Mouse (Mus musculus) midbrain, embryonic 13.5 days (tissue): Measurements from ENCODE around the gene Foxa1. TPM values are rescaled to one million over a fixed set of nuclear protein-coding genes. Genes with fewer than 3 reads are reported as not detected.
A peak's percentile ranks its signal among the peaks of the same experiment; 100 is the strongest.

Experiments
- ATAC-seq: fragments of 200-750 bp; cut with Nextera tagmentation; 2 replicates; pipeline ENCODE4 v1.8.0; 2017; ENCODE audit warnings: mild to moderate bottlenecking, moderate TSS enrichment, moderate library complexity
- H3K27ac ChIP-seq: fragments of 300-500 bp; sonication (generic); 2 replicates; pipeline ENCODE4 v1.5.1; 2015; ENCODE audit warnings: inconsistent platforms, mild to moderate bottlenecking, moderate library complexity
- H3K27me3 ChIP-seq: fragments of 300-500 bp; sonication (generic); 2 replicates; pipeline ENCODE4 v1.6.1; 2015; ENCODE audit warnings: mild to moderate bottlenecking, inconsistent platforms
- H3K36me3 ChIP-seq: fragments of 300-500 bp; sonication (generic); 2 replicates; pipeline ENCODE4 v1.6.1; 2015; ENCODE audit warnings: mild to moderate bottlenecking, inconsistent platforms
- H3K4me1 ChIP-seq: fragments of 300-500 bp; sonication (generic); replicated peaks from 2 replicates; pipeline ENCODE4 v1.6.1; 2015; ENCODE audit warnings: inconsistent platforms
- H3K4me2 ChIP-seq: fragments of 300-500 bp; sonication (generic); replicated peaks from 2 replicates; pipeline ENCODE4 v1.6.1; 2015; ENCODE audit warnings: moderate library complexity, mild to moderate bottlenecking, inconsistent platforms
- H3K4me3 ChIP-seq: fragments of 300-500 bp; sonication (generic); replicated peaks from 2 replicates; pipeline ENCODE4 v1.5.1; 2015; ENCODE audit warnings: mild to moderate bottlenecking, inconsistent platforms
- H3K9ac ChIP-seq: fragments of 300-500 bp; sonication (generic); replicated peaks from 2 replicates; pipeline ENCODE4 v1.6.1; 2015; ENCODE audit warnings: mild to moderate bottlenecking, inconsistent platforms
- H3K9me3 ChIP-seq: fragments of 300-500 bp; sonication (generic); 2 replicates; pipeline ENCODE4 v1.6.1; 2016; ENCODE audit warnings: mild to moderate bottlenecking, inconsistent platforms
- WGBS: fragments of 180-500 bp; shearing (Covaris S2); methylation state at CpG from one replicate; pipeline ENCODE4 v1.1.7; 2015; 5-methylcytosine and 5-hydroxymethylcytosine counted together
- polyA plus RNA-seq: library from polyadenylated mRNA; unstranded; fragments of >200 nt; fragmentation: Nextera tagmentation; extraction: Ambion mirVana; gene quantifications from 2 replicates; pipeline ENCODE4 v1.2.1, GENCODE M21; 2015

Foxa1 gene
- polyA plus RNA-seq, 1 experiment from 2014 or later, result 3.8 TPM

GRCm38 (mm10) chr12:57548352-57548980 lies 1.8 kb upstream of the Foxa1 start:
- 0 out of 2 replicates have a peak overlapping the region, but pooled peaks have one; percentile 3 for H3K4me2 ChIP-seq
- peaks cover 100% of the 10 kb centered on the region for H3K27me3 ChIP-seq
- no peak for ATAC-seq
- WGBS, result under 1% methylated on average over 20 of the region's 20 CpGs
- peak overlapping the region; percentile 6; the same call in 1 of the 2 replicates for H3K4me3 ChIP-seq
- no peak overlapping the region for H3K27ac ChIP-seq
- no peak overlapping the region for H3K9ac ChIP-seq
- no peaks in the 10 kb centered on the region for H3K9me3 ChIP-seq
- peaks cover 21% of the 10 kb centered on the region for H3K4me1 ChIP-seq
- H3K36me3 ChIP-seq, result no peaks in the 10 kb centered on the region

- Histone ChIP-seq H3K4me2 (no peak overlapping the region), H3K27me3 (peaks cover 100% of the 10 kb centered on the region), H3K36me3 (no peaks in the 10 kb centered on the region), H3K27ac (no peak overlapping the region), H3K9me3 (no peaks in the 10 kb centered on the region), H3K4me1 (peaks cover 26% of the 10 kb centered on the region), H3K9ac (no peak overlapping the region), H3K4me3 (peak overlapping the region; percentile 6; the same call in 1 of the 2 replicates)
- no peak for ATAC-seq
- 2% methylated on average over 9 of the region's 9 CpGs for WGBS
Observed at GRCm38 (mm10) chr12:57547890-57548289, 1.2 kb upstream of the Foxa1 start.

GRCm38 (mm10) chr12:57545371-57546241 lies 1.1 kb downstream of the Foxa1 start:
- peak; percentile 71 for ATAC-seq
- peak overlapping the region; percentile 68 for H3K4me2 ChIP-seq
- H3K27ac ChIP-seq, result peak overlapping the region; percentile 74
- under 1% methylated on average over 74 of the region's 106 CpGs for WGBS
- peak overlapping the region; percentile 63 for H3K9ac ChIP-seq
- peaks cover 100% of the 10 kb centered on the region for H3K27me3 ChIP-seq
- H3K9me3 ChIP-seq, result no peaks in the 10 kb centered on the region
- peak overlapping the region; percentile 44 for H3K4me3 ChIP-seq
- no peaks in the 10 kb centered on the region for H3K36me3 ChIP-seq
- H3K4me1 ChIP-seq, result peaks cover 33% of the 10 kb centered on the region

DNA sequence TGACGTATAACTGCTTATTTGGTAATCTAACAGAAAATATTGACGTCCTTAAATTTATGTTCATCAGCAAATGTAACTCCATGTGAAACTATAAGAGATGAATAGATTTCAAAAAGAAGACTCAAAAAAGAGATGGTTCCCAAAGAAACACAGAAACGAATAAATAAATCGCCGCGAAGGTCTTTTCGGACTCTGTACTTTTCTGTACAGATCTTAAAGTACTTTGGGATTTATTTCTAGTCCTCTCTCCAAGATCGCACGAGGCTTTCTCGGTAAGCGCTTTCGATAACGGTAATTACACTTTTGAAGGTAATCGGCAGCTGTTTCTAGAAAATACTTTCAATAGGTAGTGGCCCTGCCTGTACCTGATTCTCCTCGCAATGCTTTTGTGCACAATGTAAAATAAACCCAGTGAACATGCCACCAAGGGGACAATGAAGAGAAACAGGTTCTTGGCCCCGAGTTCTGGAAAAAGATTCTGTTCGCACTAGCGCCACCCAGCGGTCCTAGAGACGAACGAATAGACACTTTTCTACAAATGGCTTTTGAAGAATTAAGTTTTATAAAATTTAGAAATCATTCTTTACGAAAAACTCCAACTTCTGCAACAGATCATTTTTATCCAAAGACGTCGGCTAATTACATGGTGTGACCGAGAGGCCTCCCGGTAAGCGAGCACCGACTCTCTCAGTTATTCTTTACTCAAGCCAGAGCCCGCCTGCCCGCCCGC lies 1.9 kb downstream of the Foxa1 start:
- H3K27ac ChIP-seq, result peak overlapping the region; percentile 74

DNA sequence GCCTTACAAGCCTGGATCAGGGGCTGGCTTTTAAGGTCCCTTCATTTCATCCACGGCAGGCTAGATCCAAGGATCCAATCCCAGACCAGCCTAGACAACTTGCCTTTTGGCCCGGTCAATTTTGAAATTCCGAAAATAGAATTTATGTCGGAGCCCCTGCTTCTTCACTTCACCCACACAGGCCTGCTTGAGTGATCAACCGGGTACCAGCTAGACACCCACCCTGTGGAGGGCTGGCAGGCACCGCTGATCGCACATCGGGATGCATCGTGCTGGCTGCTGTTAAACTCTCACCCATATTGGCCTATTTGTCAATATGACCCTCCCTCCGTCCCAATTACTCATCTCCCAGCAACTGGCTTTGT lies 3.1 kb downstream of the Foxa1 start:
- peak overlapping the region; percentile 44 for H3K4me3 ChIP-seq
- H3K9ac ChIP-seq, result 0 out of 2 replicates have a peak overlapping the region, but pooled peaks have one; percentile 45
- no peaks in the 10 kb centered on the region for H3K9me3 ChIP-seq
- peaks cover 95% of the 10 kb centered on the region for H3K27me3 ChIP-seq
- peak overlapping the region; percentile 43 for H3K4me2 ChIP-seq
- 0 out of 2 replicates have a peak overlapping the region, but pooled peaks have one; percentile 51 for H3K27ac ChIP-seq
- peaks cover 34% of the 10 kb centered on the region for H3K4me1 ChIP-seq
- WGBS, result 2% methylated on average over 10 of the region's 10 CpGs
- ATAC-seq, result no peak
- H3K36me3 ChIP-seq, result no peaks in the 10 kb centered on the region

More for the DNA sequence above, 1.9 kb downstream of the Foxa1 start:
- Histone ChIP-seq H3K9me3 (no peaks in the 10 kb centered on the region), H3K9ac (peak overlapping the region; percentile 28; the same call in 1 of the 2 replicates), H3K4me3 (peak overlapping the region; percentile 44), H3K27me3 (peaks cover 95% of the 10 kb centered on the region), H3K4me2 (peak overlapping the region; percentile 68), H3K4me1 (peaks cover 33% of the 10 kb centered on the region), H3K36me3 (no peaks in the 10 kb centered on the region)
- 1% methylated on average over 31 of the region's 31 CpGs for WGBS
- ATAC-seq, result no peak

GRCm38 (mm10) chr12:57542746-57543626 lies 3.7 kb downstream of the Foxa1 start:
- ATAC-seq, result no peak
- Histone ChIP-seq H3K4me2 (peak overlapping the region; percentile 43), H3K4me3 (peak overlapping the region; percentile 44), H3K36me3 (no peaks in the 10 kb centered on the region), H3K9ac (peak overlapping the region; percentile 45), H3K27me3 (peaks cover 95% of the 10 kb centered on the region), H3K27ac (peak overlapping the region; percentile 60), H3K4me1 (peaks cover 38% of the 10 kb centered on the region), H3K9me3 (no peaks in the 10 kb centered on the region)
- WGBS, result 1% methylated on average over 63 of the region's 63 CpGs

DNA sequence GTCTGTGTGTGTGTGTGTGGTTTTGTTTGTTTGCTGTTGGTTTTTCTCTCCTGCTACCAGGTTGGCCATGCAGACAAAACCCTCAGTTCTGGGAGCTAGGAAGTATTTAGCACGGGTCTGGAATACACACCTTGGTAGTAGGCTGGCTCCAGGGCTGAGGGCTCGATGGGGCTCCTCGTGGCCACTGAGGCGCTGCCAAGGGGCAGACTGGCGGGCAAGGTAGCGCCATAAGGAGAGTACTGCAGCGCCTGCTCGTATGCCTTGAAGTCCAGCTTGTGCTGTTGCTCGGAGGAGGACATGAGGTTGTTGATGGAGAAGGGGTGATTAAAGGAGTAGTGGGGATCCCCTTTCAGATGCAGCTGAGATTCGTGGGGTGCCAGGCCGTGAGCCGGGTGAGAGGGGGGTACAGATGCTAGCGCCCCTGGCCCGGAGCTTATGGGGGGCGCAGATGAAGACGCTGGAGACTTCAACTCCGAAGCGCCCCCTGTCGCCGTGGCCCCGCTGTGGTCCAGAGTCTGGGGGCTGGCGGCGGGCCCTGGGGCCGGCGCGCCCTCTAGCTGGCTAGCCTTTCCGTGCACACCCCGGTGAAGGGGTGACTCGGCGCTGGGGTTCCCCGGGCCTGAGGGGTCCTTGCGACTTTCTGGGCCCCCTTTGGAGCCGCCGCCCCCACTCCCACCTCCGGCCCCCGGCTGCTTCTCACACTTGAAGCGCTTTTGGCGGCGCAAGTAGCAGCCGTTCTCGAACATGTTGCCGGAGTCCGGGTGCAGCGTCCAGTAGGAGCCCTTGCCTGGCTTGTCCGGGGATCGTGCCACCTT lies 4.6 kb downstream of the Foxa1 start:
- Histone ChIP-seq H3K27me3 (peaks cover 90% of the 10 kb centered on the region), H3K36me3 (no peaks in the 10 kb centered on the region), H3K9ac (peak overlapping the region; percentile 45), H3K4me3 (peak overlapping the region; percentile 44), H3K4me2 (peak overlapping the region; percentile 43), H3K4me1 (peaks cover 38% of the 10 kb centered on the region), H3K27ac (peak overlapping the region; percentile 60), H3K9me3 (no peaks in the 10 kb centered on the region)
- ATAC-seq, result no peak
- under 1% methylated on average over 46 of the region's 46 CpGs for WGBS

DNA sequence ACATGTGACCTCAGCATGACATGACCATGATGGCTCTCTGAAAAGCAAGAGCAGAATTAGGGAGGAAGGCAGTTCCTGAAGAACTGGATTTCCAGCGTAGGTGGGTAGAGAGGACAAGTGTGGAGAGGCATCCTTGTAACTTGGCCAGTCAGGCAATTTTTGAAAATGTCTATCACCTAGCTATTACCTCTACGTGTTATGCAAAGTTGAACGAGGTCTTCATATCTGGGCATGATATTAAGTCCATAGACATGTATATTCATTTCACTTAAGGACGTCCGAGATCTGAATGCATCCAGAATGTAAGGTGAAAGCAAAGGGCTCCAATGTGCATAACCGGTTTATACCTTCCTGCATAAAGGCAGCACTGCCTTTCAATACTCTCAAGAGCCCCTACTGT lies 5.6 kb downstream of the Foxa1 start:
- Histone ChIP-seq H3K27ac (0 out of 2 replicates have a peak overlapping the region, but pooled peaks have one; percentile 0), H3K36me3 (no peaks in the 10 kb centered on the region), H3K9ac (no peak overlapping the region), H3K4me1 (peaks cover 32% of the 10 kb centered on the region), H3K9me3 (no peaks in the 10 kb centered on the region), H3K4me3 (peak overlapping the region; percentile 44; the same call in 1 of the 2 replicates), H3K4me2 (peak overlapping the region; percentile 5; the same call in 1 of the 2 replicates), H3K27me3 (peaks cover 90% of the 10 kb centered on the region)
- ATAC-seq, result no peak
- WGBS, result 9% methylated on average over 6 of the region's 6 CpGs

GRCm38 (mm10) chr12:57539551-57539985 lies 7.1 kb downstream of the Foxa1 start:
- Histone ChIP-seq H3K27me3 (peaks cover 90% of the 10 kb centered on the region), H3K4me2 (peak overlapping the region; percentile 61), H3K9me3 (no peaks in the 10 kb centered on the region), H3K4me3 (peak overlapping the region; percentile 37), H3K9ac (peak overlapping the region; percentile 60; the same call in 1 of the 2 replicates), H3K27ac (peak overlapping the region; percentile 76), H3K36me3 (no peaks in the 10 kb centered on the region), H3K4me1 (peaks cover 34% of the 10 kb centered on the region)
- ATAC-seq, result no peak
- WGBS, result under 1% methylated on average over 10 of the region's 10 CpGs
